Mouse (Mus musculus) testis, adult 2 months (tissue): ENCODE results near the gene Trp53bp2.

Experiments
- CTCF ChIP-seq: fragments of 200-500 bp; IDR thresholded peaks from 2 replicates; pipeline ENCODE4 v1.5.1; 2012; ENCODE audit warnings: low read depth, mild to moderate bottlenecking, inconsistent platforms, low read length, moderate library complexity; ENCODE audit not compliant: control insufficient read depth, insufficient read depth, insufficient replicate concordance
- POLR2A ChIP-seq: fragments of 200-500 bp; IDR thresholded peaks from 2 replicates; pipeline ENCODE4 v1.6.1; 2012; ENCODE audit warnings: low read depth, mild to moderate bottlenecking, inconsistent platforms, low read length, moderate library complexity; ENCODE audit not compliant: control insufficient read depth

DNA sequence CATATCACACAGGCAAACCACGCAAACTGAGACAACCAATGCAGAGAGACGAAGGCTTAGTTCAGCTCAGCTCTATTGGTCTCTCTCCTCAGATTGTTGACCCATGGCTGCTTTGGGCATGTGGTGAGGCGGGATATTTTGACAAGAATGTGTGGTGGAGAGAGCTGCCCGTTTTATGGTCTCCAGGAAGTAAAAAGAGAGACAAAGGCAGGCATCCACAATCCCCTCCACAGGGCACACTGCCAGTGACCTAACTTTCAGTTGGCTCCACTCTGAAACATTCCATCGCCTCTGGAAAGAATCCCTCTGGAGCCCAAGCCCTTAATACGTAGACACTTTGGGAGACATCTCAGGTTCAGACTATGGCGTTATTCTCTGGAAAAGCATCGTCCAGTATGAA is 10.8 kb upstream of the Trp53bp2 start:
- TF ChIP-seq CTCF (no peak), POLR2A (no peak)
